Mouse (Mus musculus) liver, embryonic 14.5 days (tissue): Measurements from ENCODE around the gene Klf2.

ENCODE experiments used
- CTCF ChIP-seq: IDR thresholded peaks from 2 replicates; pipeline ENCODE4 v1.5.1; 2016; ENCODE audit warnings: antibody characterized with exemption, low read depth, control low read depth
- EP300 ChIP-seq: IDR thresholded peaks from 2 replicates; pipeline ENCODE4 v1.6.1; 2016; ENCODE audit warnings: antibody characterized with exemption, low read depth

DNA sequence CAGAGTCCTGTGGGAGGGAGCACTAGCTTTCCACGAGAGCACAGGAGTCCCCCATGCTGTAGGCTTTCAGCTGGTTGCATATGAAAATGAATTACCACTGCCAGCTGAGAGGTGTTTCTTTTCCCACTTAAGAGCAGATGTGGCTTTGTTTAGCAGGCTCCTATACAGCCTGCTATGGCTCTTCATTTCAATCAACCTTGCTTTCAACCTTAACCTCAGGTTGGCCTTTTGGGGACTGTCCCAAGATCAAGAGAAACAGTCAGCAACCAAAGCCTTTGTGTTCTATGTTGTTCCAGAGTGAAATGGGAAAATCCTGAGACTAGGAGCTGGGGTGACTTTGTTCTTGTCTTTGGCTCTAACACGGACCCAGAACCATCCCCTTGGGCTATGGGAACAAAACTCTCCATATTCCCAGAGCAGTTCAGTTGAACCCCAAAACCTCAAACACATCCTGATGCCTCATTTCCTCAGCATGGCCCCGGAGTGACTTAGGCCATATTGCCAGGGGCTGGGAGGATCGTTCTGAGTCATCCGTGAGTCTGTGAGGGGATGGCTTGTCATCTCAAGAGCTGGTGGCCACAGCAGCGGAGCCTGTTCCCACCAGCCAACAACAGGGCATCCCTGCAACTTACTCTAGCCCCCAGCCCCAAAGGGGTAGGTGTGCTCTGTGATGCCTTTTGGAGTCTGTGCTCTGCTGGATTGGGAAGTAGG is 12.1 kb downstream of the Klf2 start:
- TF ChIP-seq CTCF = no peak
- TF ChIP-seq EP300 = no peak
